Mouse (Mus musculus) forebrain, postnatal 0 days (tissue): ENCODE data around the gene Artn. TPM values are rescaled to one million over a fixed set of nuclear protein-coding genes. Genes with fewer than 3 reads are reported as not detected.

Experiments
- ATAC-seq: fragments of 200-750 bp; cut with Nextera tagmentation; 2 replicates; pipeline ENCODE4 v1.8.0; 2017; ENCODE audit warnings: mild to moderate bottlenecking, moderate library complexity
- DNase-seq: peaks from one replicate; pipeline ENCODE4 v3.0.0-alpha.2; 2015
- H3K27ac ChIP-seq: fragments of 300-500 bp; sonication (generic); 2 replicates; pipeline ENCODE4 v1.5.1; 2014; ENCODE audit warnings: low read depth, mild to moderate bottlenecking, antibody characterized with exemption, low read length, moderate library complexity, mixed read lengths
- H3K27me3 ChIP-seq: fragments of 300-500 bp; sonication (generic); 2 replicates; pipeline ENCODE4 v1.6.1; 2014; ENCODE audit warnings: mild to moderate bottlenecking, low read length, mixed read lengths; ENCODE audit not compliant: insufficient read depth
- H3K36me3 ChIP-seq: fragments of 300-500 bp; sonication (generic); 2 replicates; pipeline ENCODE4 v1.6.1; 2014; ENCODE audit warnings: mild to moderate bottlenecking, moderate library complexity; ENCODE audit not compliant: insufficient read depth
- H3K4me1 ChIP-seq: fragments of 300-500 bp; sonication (generic); 2 replicates; pipeline ENCODE4 v1.6.1; 2014; ENCODE audit warnings: antibody characterized with exemption; ENCODE audit not compliant: insufficient read depth
- H3K4me2 ChIP-seq: fragments of 300-500 bp; sonication (generic); 2 replicates; pipeline ENCODE4 v1.6.1; 2014; ENCODE audit warnings: low read depth, mild to moderate bottlenecking, moderate library complexity
- H3K4me3 ChIP-seq: fragments of 300-500 bp; sonication (generic); 2 replicates; pipeline ENCODE4 v1.5.1; 2014; ENCODE audit warnings: low read depth, low read length, mixed read lengths
- H3K9ac ChIP-seq: fragments of 300-500 bp; sonication (generic); 2 replicates; pipeline ENCODE4 v1.6.1; 2014; ENCODE audit warnings: mild to moderate bottlenecking
- H3K9me3 ChIP-seq: fragments of 300-500 bp; sonication (generic); 2 replicates; pipeline ENCODE4 v1.6.1; 2016; ENCODE audit warnings: low read length
- CTCF ChIP-seq: sonication (generic); IDR thresholded peaks from 2 replicates; pipeline ENCODE4 v1.5.1; 2016; ENCODE audit warnings: antibody characterized with exemption, control low read depth, low read depth
- WGBS: fragments of 180-500 bp; shearing (Covaris S2); extraction: QIAGEN DNeasy Blood & Tissue Kit; methylation state at CpG from one replicate; pipeline ENCODE4 v1.1.7; 2014; 5-methylcytosine and 5-hydroxymethylcytosine counted together
- polyA plus RNA-seq: library from polyadenylated mRNA; unstranded; fragments of >200 nt; fragmentation: Nextera tagmentation; extraction: Ambion mirVana; gene quantifications from 2 replicates; pipeline ENCODE4 v1.2.1, GENCODE M21; 2015
- total RNA-seq: library from RNA; depleted of rRNA; stranded (reverse); fragments of >200 nt; gene quantifications from 2 replicates; pipeline ENCODE4 v1.2.3, GENCODE M21; 2014; rRNA removed

Artn gene
- 0.62 and 1.0 TPM in 2 replicates for total RNA-seq
- 0.42 and 0.54 TPM in 2 replicates for polyA plus RNA-seq

DNA sequence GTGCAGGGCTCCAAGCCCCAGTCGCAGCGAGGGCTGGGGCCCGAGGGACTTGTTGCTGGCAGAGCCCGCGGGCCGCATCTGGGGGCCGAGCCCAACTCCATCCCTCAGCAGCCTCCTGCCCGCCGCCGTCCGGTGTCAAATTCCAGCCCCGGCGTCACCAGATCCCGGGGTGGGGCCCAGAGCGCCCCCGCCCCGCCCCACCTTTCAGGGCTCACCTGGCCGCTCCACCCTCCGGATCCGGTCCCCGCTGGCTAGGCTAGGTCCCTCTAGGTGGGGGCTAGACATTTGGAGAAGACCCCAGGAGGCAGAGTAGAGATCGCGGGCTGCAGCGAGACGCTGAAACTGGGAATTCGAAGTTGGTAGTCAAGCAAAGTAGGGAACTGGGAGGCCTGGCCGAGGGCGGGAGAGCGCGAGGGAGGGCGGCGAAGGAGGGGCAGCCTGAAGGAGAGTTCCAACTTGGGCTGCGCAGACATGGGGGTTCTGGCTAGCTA, at the start of gene Artn:
TSS of gene Artn (minus strand) at position 373 of the 491 bp plus-strand sequence.
- ATAC-seq: no peak

DNA sequence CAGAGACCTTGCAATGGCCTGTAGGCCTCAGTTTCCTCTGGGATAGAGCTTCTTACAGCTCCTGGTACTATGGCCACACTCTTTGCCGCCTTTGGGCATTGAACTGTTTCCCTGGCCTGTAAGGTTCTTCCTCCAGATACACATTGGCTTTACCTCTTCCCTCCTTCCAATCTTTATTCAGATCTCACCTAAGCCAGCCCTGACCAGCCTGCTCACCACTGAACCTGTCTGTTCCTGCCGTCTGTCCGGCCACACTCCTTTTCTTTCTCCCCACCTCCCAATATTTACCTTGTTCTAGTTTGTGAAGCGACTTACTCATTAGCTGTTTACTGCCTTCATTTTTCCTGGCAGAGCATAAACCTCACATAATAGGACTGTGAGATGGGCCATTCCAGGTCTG, 49.6 kb upstream of the Artn start:
- DNase-seq (no peak), ATAC-seq (no peak)
- no peak for TF ChIP-seq CTCF
- Histone ChIP-seq H3K4me3 (no peak overlapping the region), H3K27me3 (no peaks in the 10 kb centered on the region), H3K27ac (no peak overlapping the region), H3K4me2 (no peak overlapping the region), H3K9ac (no peak overlapping the region), H3K9me3 (no peaks in the 10 kb centered on the region), H3K4me1 (no peaks in the 10 kb centered on the region), H3K36me3 (no peaks in the 10 kb centered on the region)
- 93% methylated on average over 4 of the region's 4 CpGs for WGBS

More for the DNA sequence above, at the start of gene Artn:
- no peak within 1 kb of the TSS for H3K9ac ChIP-seq
- H3K27ac ChIP-seq: no peak within 1 kb of the TSS
- 7% methylated on average over 33 of the region's 33 CpGs for WGBS
- H3K4me1 ChIP-seq: peaks cover 18% of the 10 kb centered on the region; the same call in 1 of the 2 replicates
- no peak for DNase-seq
- H3K27me3 ChIP-seq: peaks cover 31% of the 10 kb centered on the region
- no peaks in the 10 kb centered on the region for H3K36me3 ChIP-seq
- no peak for TF ChIP-seq CTCF
- 0 out of 2 replicates have a peak within 1 kb of the TSS, but pooled peaks have one; percentile 3 for H3K4me3 ChIP-seq
- no peaks in the 10 kb centered on the region for H3K9me3 ChIP-seq
- H3K4me2 ChIP-seq: peak within 1 kb of the TSS; percentile 43

DNA sequence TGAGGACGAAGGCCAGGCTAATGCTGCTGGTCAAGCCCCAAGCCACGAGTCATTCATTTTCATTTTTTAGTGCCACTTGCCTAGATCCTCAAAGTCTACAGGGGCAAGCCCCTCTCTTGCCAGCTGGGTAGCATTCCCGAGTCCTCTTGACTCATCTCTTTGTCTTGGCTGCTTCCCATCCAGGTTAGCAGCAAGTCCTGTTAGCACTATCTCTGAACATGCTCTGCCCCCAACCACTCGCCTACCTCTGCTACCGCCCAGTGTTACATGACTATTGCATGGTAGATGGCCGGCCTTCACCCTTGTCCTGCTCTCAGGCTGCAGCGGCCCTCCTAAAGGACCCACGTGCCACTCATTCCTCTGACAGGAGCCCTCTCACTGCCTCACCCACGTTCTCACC, 48.7 kb upstream of the Artn start:
- H3K4me2 ChIP-seq: no peak overlapping the region
- 93% methylated on average over 9 of the region's 9 CpGs for WGBS
- no peaks in the 10 kb centered on the region for H3K36me3 ChIP-seq
- no peaks in the 10 kb centered on the region for H3K9me3 ChIP-seq
- ATAC-seq (no peak), DNase-seq (no peak)
- no peak for TF ChIP-seq CTCF
- H3K9ac ChIP-seq: no peak overlapping the region
- H3K4me1 ChIP-seq: no peaks in the 10 kb centered on the region
- no peak overlapping the region for H3K4me3 ChIP-seq
- no peak overlapping the region for H3K27ac ChIP-seq
- H3K27me3 ChIP-seq: no peaks in the 10 kb centered on the region

DNA sequence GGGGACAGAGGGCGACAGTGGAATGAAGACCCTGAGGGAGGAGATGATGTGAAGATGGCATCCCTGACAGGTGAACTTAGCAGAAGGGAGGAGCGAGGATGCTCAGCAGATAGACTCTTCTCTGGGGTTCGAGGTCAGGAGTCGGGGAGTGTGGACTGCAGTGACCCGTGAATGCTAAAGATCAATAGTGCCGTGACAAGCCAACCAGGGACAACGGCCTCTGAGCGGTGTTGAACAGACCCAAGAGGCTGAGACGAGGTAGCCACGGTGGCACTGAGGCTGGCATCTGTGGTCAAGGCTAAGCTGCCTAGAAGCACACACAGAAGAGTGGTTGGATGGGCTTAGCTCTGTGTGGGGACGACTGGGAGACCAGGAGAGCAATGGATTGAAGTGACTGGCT, 48.3 kb upstream of the Artn start:
- WGBS: 90% methylated on average over 11 of the region's 11 CpGs
- Histone ChIP-seq H3K27ac (no peak overlapping the region), H3K9ac (no peak overlapping the region), H3K9me3 (no peaks in the 10 kb centered on the region), H3K4me2 (no peak overlapping the region), H3K4me1 (no peaks in the 10 kb centered on the region), H3K36me3 (no peaks in the 10 kb centered on the region), H3K27me3 (no peaks in the 10 kb centered on the region), H3K4me3 (no peak overlapping the region)
- DNase-seq (no peak), ATAC-seq (no peak)
- TF ChIP-seq CTCF: no peak

DNA sequence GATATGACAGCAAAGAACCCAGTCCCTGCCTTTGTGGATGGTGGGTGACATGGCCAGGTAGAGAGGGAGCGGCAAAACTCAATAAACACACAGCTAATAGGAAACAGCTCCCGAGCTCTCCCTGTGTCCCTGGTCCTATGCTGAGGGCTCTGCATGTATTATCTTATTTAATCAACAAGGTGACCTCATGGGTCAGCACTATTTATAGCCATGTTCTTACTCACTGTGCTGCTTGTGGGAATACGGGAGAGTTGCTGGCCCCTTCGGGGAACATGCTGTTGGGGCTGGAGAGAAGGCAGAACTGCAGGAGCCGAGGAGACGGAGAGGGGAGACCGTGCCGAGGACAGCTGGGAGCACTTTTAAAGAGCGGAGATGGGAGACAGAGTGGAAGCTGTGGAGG, 47.8 kb upstream of the Artn start:
- Histone ChIP-seq H3K4me1 (no peaks in the 10 kb centered on the region), H3K4me3 (no peak overlapping the region), H3K4me2 (no peak overlapping the region), H3K27me3 (no peaks in the 10 kb centered on the region), H3K9ac (no peak overlapping the region), H3K36me3 (no peaks in the 10 kb centered on the region), H3K27ac (no peak overlapping the region), H3K9me3 (no peaks in the 10 kb centered on the region)
- ATAC-seq (no peak), DNase-seq (no peak)
- TF ChIP-seq CTCF: no peak
- 88% methylated on average over 9 of the region's 9 CpGs for WGBS

DNA sequence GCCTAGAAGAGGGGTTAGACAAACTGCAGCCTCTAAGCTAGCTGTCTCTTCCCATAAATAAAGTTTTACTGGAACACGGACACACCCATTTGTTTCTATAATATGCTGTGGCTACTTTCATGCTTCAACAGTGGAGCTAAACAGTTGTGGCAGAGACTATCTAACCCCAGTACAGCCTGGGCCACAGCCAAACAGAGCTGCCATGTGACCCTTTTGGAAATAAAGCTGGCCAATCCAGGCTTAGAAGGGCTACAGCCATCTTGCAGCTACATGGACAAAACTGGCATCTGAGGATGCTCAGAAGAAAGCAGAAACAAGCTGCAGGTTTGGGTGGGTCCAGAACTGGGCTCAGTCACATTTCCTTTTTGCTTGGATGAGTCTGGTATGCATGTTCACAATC, 46.3 kb upstream of the Artn start:
- no peaks in the 10 kb centered on the region for H3K4me1 ChIP-seq
- no peaks in the 10 kb centered on the region for H3K27me3 ChIP-seq
- 85% methylated on average over 1 of the region's 1 CpGs for WGBS
- no peak overlapping the region for H3K9ac ChIP-seq
- no peaks in the 10 kb centered on the region for H3K9me3 ChIP-seq
- H3K27ac ChIP-seq: no peak overlapping the region
- H3K4me2 ChIP-seq: no peak overlapping the region
- no peak for TF ChIP-seq CTCF
- no peak for DNase-seq
- H3K4me3 ChIP-seq: no peak overlapping the region
- no peak for ATAC-seq
- H3K36me3 ChIP-seq: no peaks in the 10 kb centered on the region

DNA sequence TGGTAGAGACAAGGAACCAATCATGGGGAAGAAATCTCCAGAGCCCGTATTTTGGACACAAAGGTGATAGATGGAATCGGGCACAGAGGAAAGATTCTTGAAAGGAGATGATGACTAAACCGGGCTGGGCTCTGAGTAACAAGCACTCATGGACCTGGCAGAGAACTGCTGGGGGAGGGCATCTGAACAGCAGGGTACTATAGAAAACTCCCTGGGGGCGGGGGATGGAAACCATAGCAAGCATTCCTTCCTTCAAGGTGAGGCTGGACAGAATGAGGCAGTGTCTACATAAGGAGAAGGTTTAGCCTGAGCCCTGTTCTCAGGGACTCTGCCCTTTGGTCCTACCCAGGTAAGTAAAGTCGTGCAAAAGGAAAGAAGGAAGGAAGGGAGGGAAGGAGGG, 45.2 kb upstream of the Artn start:
- Histone ChIP-seq H3K9ac (no peak overlapping the region), H3K9me3 (no peaks in the 10 kb centered on the region), H3K27me3 (no peaks in the 10 kb centered on the region), H3K36me3 (no peaks in the 10 kb centered on the region), H3K4me2 (no peak overlapping the region), H3K4me3 (no peak overlapping the region), H3K4me1 (no peaks in the 10 kb centered on the region), H3K27ac (no peak overlapping the region)
- 64% methylated on average over 5 of the region's 5 CpGs for WGBS
- DNase-seq (no peak), ATAC-seq (no peak)
- no peak for TF ChIP-seq CTCF
